Mouse (Mus musculus): Measurements from ENCODE around the gene Tyw5.

Gene Tyw5

DNA sequence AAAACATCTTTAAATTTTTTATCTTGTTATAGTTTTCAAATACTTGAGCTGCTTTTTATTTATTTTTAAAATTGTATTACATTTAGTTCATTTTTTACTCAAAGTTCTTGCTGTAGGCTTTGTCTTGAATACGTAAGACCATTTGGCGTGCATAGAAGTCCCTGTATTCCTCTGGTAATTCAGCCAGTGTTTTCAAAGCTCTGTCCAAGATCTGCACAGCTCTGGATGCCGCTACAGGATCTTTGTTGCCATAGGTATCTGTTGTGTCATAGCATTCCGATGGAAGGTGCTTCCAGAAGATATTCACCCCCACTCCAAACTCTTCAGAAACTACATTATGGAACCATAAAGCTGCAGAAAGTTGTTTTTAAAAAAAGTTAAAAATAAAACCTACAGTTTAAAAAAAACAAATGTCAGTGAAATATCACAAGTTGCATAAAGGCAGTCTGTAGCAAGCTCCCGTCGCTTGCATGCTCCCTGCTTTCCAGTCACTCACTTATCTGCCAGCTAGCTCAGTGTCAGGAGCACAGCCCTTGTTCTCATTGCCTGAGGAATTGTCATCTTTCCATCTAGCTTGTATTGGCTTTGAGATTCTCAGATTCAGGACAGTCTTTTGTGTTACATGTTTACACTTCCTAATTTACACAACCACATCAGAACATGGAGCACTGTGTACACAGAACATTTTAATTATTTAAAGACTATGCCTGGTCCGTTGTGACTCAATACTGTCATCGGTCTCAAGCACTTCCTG lies 18.3 kb downstream of the Tyw5 start:
- in situ Hi-C loops (cut with MboI; ENCODE audit: low sequenced_read_pairs): no loop called here

- in situ Hi-C loops (cut with MboI; ENCODE audit: low sequenced_read_pairs): no loop called here
Observed at GRCm38 (mm10) chr1:57387876-57388275, 19.0 kb downstream of the Tyw5 start.

- in situ Hi-C loops (cut with MboI; ENCODE audit: low sequenced_read_pairs): no loop called here
Observed at GRCm38 (mm10) chr1:57386519-57386918, 20.4 kb downstream of the Tyw5 start.

DNA sequence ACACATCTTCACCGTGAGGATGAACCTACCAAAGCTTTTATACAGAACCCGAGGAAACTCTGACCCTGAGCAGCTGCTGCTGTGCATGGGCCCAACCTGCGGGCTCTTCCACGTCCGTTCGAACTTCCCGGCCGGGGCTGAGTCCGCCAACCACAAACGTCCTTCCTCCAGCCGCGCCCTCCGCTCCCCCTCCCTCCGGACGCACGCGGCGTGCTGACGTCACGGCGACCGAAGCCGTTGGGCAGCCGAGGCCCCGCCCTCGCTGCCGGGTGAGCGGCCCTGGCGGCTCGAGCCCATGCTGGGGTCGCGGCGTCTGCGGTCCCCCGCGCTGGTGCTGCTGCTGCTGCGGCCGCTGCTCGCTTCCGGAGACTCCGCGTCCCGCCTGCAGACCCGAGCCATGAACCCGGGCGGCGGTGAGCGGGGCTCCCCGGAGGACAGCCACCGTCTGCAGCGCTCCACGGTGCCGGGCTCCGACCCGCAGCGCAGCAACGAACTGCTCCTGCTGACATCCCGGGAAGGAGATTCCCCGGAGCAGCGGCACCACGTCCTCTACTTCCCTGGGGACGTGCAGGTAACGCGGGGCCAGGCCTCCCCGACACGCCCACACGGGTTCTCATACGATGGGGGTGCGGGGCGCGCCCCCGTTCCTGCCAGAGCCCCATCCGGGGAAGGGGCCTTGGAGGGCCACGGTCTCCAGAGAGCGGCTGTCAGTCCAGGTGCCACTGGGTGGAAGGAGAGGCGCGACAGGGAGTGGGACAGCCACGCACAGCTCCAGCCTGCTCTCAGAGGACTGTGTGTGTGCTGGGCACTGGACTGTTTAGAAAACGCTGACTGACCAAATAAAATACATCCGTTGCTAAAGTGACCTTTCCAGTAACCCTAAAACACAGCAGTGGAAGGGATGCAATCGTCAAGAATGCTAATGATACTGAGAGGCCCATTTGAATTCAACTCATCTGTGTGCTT lies 29.2 kb downstream of the Tyw5 start, which contains the start of gene 1700066M21Rik:
Gene 1700066M21Rik, plus strand, starts transcription at position 245 of the 966 bp plus-strand sequence.
- in situ Hi-C loops (cut with MboI; ENCODE audit: low sequenced_read_pairs): no loop called here

- in situ Hi-C loops (cut with MboI; ENCODE audit: low sequenced_read_pairs): no loop called here
Observed at GRCm38 (mm10) chr1:57376806-57377205, 30.1 kb downstream of the Tyw5 start.

DNA sequence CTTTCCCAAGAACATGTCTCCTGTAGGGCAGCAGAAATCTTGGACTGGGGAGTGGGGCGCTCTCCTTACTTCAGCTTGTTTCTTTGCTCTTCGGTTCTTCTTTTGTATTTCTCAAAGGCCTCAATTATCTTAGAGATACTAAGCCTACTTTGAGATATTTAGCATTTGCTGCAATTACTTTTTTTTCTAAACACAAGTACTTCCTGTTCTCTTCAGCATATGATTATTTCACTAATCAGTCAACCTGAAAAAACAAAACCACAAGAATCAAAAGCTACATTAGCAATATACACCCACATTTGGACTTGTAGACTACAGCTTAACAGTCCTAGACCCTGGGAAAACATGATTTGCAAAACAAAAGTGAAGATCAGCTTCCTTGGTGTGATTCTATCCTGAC lies 31.6 kb downstream of the Tyw5 start:
- in situ Hi-C loops (cut with MboI; ENCODE audit: low sequenced_read_pairs): no loop called here

- in situ Hi-C loops (cut with MboI; ENCODE audit: low sequenced_read_pairs): no loop called here
Observed at GRCm38 (mm10) chr1:57370451-57370850, 36.5 kb downstream of the Tyw5 start.

- in situ Hi-C loops (cut with MboI; ENCODE audit: low sequenced_read_pairs): no loop called here
Observed at GRCm38 (mm10) chr1:57369111-57369510, 37.8 kb downstream of the Tyw5 start.

DNA sequence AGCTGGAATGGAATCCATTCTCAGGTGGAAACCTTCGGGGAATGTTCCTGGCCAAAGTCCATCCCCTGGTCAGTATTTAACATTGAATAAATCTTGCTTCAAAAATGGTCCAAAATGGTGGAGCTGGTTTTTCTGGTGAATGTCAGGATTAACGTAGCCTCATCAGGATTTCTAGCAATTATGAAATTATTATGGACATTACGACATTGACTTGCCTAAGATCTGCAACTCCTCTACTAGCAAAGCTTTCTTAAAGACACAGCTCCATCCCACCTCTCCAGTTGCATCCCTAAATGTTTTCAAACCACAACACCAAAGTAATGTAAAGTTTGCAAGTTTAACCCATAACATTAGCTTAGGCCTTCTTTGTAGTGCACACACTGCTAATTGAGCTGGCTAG lies 39.5 kb downstream of the Tyw5 start:
- in situ Hi-C loops (cut with MboI; ENCODE audit: low sequenced_read_pairs): no loop called here

- in situ Hi-C loops (cut with MboI; ENCODE audit: low sequenced_read_pairs): no loop called here
Observed at GRCm38 (mm10) chr1:57358546-57358945, 48.4 kb downstream of the Tyw5 start.

- in situ Hi-C loops (cut with MboI; ENCODE audit: low sequenced_read_pairs): no loop called here
Observed at GRCm38 (mm10) chr1:57351941-57352340, 55.0 kb downstream of the Tyw5 start.

DNA sequence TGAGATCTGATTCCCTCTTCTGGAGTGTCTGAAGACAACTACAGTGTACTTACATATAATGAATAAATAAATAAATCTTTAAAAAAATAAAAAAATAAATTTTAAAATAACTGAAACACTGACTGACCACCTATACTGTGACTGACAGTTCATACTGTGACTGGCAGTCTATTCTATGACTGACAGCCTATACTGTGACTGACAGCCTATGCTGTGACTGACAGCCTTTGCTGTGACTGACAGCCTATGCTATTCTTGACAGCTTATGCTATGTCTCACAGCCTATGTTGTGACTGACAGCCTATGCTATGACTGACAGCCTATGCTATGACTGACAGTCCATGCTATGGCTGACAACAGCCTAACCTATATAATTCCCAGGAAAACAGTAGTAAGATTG lies 59.4 kb downstream of the Tyw5 start:
- in situ Hi-C loops (cut with MboI; ENCODE audit: low sequenced_read_pairs): no loop called here

DNA sequence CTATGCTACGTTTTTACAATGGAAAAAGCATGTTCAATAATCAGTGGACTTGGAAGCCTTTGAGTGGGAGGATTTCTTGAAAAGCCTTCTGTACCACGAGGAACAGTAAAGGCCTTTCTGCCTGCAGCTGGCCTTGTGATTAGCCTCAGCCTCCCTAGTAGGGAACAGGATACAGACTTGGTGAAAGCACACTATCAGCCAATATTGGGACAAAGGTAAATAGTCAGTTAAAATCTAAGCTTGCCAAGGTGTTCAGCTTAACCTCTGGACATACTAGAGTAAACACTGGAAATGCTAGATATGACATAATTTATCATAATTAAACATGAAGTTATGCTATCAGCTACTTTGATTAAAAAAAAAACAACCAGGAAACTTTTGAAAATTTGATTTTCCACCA lies 65.7 kb downstream of the Tyw5 start:
- in situ Hi-C loops (cut with MboI; ENCODE audit: low sequenced_read_pairs): no loop called here

DNA sequence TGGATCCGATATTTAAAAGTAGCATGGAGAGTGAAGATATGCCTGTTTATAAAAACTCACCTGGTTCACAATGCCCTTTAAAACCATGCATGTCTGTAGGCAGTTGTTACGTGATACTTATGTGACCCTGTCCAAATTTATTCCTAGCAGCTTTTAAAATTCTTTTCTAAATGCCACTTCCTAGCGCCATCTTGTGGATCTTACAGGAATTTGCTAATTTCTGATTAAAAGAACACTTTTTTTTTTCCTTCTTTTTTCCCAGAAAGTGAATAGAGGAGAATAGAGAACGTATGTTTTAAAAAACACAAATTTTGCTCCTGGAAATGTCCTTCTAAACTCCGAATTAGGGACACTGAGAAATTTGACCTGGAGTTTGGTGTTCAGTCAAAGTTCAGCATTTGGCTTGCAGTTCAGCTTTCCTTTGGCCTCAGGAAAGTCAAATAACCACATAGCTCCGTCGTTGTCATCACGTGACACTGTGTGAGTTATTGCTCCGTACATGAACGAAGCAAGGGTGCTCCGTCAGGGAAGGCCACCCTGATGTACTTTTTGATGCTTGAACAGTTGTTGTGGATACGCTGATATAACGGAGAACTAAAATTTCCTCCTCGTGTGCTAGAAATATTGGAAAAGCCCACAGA lies 67.6 kb downstream of the Tyw5 start:
- in situ Hi-C loops (cut with MboI; ENCODE audit: low sequenced_read_pairs): no loop called here
